Mouse (Mus musculus) ES-Bruce4 (cell line): Measurements from ENCODE around the gene Mipep. TPM values are rescaled to one million over a fixed set of nuclear protein-coding genes. Genes with fewer than 3 reads are reported as not detected.

ENCODE experiments used
- H3K27ac ChIP-seq: 2 replicates; pipeline ENCODE4 v1.5.1; 2012; ENCODE audit warnings: low read length, inconsistent platforms; ENCODE audit not compliant: insufficient read depth
- H3K27me3 ChIP-seq: 2 replicates; pipeline ENCODE4 v1.6.1; 2012; ENCODE audit warnings: mild to moderate bottlenecking, low read length, inconsistent platforms; ENCODE audit not compliant: control insufficient read depth, poor library complexity, insufficient read depth, severe bottlenecking
- H3K36me3 ChIP-seq: 2 replicates; pipeline ENCODE4 v1.6.1; 2012; ENCODE audit warnings: inconsistent platforms, mild to moderate bottlenecking, low read length, moderate library complexity; ENCODE audit not compliant: control insufficient read depth, poor library complexity, insufficient read depth, severe bottlenecking
- H3K4me1 ChIP-seq: one replicate; pipeline ENCODE4 v1.8.1; 2011; ENCODE audit warnings: low read length; ENCODE audit not compliant: control insufficient read depth, insufficient read depth
- H3K4me3 ChIP-seq: 2 replicates; pipeline ENCODE4 v1.5.1; 2011; ENCODE audit warnings: low read depth, mild to moderate bottlenecking, low read length
- H3K9ac ChIP-seq: 2 replicates; pipeline ENCODE4 v1.6.1; 2012; ENCODE audit warnings: low read depth, mild to moderate bottlenecking, inconsistent platforms; ENCODE audit not compliant: poor library complexity, severe bottlenecking
- H3K9me3 ChIP-seq: replicated peaks from 2 replicates; pipeline ENCODE4 v1.6.1; 2012; ENCODE audit warnings: mild to moderate bottlenecking, low read length, inconsistent platforms; ENCODE audit not compliant: control insufficient read depth, poor library complexity, insufficient read depth, severe bottlenecking
- CTCF ChIP-seq: IDR thresholded peaks from one replicate; pipeline ENCODE4 v1.8.1; 2011; ENCODE audit warnings: low read depth, low read length
- EP300 ChIP-seq: IDR thresholded peaks from 2 replicates; pipeline ENCODE4 v1.6.1; 2011; ENCODE audit warnings: low read depth, low read length; ENCODE audit not compliant: insufficient read depth
- POLR2A ChIP-seq: IDR thresholded peaks from one replicate; pipeline ENCODE4 v1.8.1; 2011; ENCODE audit warnings: low read length; ENCODE audit not compliant: insufficient read depth
- polyA plus RNA-seq: library from polyadenylated mRNA; stranded (reverse); fragments of >200 nt; gene quantifications from 2 replicates; pipeline ENCODE4 v1.2.4, GENCODE M21; 2011; ENCODE audit warnings: low read depth; ENCODE audit not compliant: missing spikeins, insufficient read depth, insufficient read length

Mipep gene
- polyA plus RNA-seq, 1 experiment: 25.9 TPM

GRCm38 (mm10) chr14:60809881-60810280 lies 25.5 kb downstream of the Mipep start:
- TF ChIP-seq EP300: no peak
- no peak for TF ChIP-seq CTCF
- no peak for TF ChIP-seq POLR2A
- no peaks in the 10 kb centered on the region for H3K36me3 ChIP-seq
- H3K27me3 ChIP-seq: no peaks in the 10 kb centered on the region
- H3K9ac ChIP-seq: no peak overlapping the region
- no peak overlapping the region for H3K4me3 ChIP-seq
- no peaks in the 10 kb centered on the region for H3K9me3 ChIP-seq
- no peak overlapping the region for H3K27ac ChIP-seq
- H3K4me1 ChIP-seq: no peaks in the 10 kb centered on the region

GRCm38 (mm10) chr14:60811547-60811946 lies 27.2 kb downstream of the Mipep start:
- Histone ChIP-seq H3K27ac (no peak overlapping the region), H3K36me3 (no peaks in the 10 kb centered on the region)

GRCm38 (mm10) chr14:60815098-60815497 lies 30.7 kb downstream of the Mipep start:
- H3K36me3 ChIP-seq: no peaks in the 10 kb centered on the region
- H3K27ac ChIP-seq: no peak overlapping the region
- H3K4me1 ChIP-seq: no peaks in the 10 kb centered on the region
- no peak overlapping the region for H3K9ac ChIP-seq
- H3K9me3 ChIP-seq: no peaks in the 10 kb centered on the region
- H3K27me3 ChIP-seq: no peaks in the 10 kb centered on the region
- H3K4me3 ChIP-seq: no peak overlapping the region
- TF ChIP-seq CTCF (no peak), POLR2A (no peak), EP300 (no peak)

More at GRCm38 (mm10) chr14:60811547-60811946, 27.2 kb downstream of the Mipep start:
- Histone ChIP-seq H3K9me3 (no peaks in the 10 kb centered on the region), H3K4me3 (no peak overlapping the region), H3K27me3 (no peaks in the 10 kb centered on the region), H3K9ac (no peak overlapping the region), H3K4me1 (no peaks in the 10 kb centered on the region)
- no peak for TF ChIP-seq POLR2A
- no peak for TF ChIP-seq EP300
- TF ChIP-seq CTCF: no peak

GRCm38 (mm10) chr14:60818045-60818444 lies 33.7 kb downstream of the Mipep start:
- no peak overlapping the region for H3K27ac ChIP-seq
- no peak for TF ChIP-seq EP300
- TF ChIP-seq POLR2A: no peak
- no peak for TF ChIP-seq CTCF
- H3K27me3 ChIP-seq: no peaks in the 10 kb centered on the region
- H3K36me3 ChIP-seq: no peaks in the 10 kb centered on the region
- H3K9me3 ChIP-seq: no peaks in the 10 kb centered on the region
- no peaks in the 10 kb centered on the region for H3K4me1 ChIP-seq
- H3K9ac ChIP-seq: no peak overlapping the region
- H3K4me3 ChIP-seq: no peak overlapping the region

GRCm38 (mm10) chr14:60830096-60830495 lies 45.7 kb downstream of the Mipep start:
- Histone ChIP-seq H3K27ac (no peak overlapping the region), H3K27me3 (no peaks in the 10 kb centered on the region), H3K36me3 (peaks cover 12% of the 10 kb centered on the region), H3K9me3 (peaks cover 4% of the 10 kb centered on the region; the same call in 1 of the 2 replicates), H3K4me1 (no peaks in the 10 kb centered on the region), H3K9ac (no peak overlapping the region), H3K4me3 (no peak overlapping the region)
- TF ChIP-seq CTCF (no peak), EP300 (no peak), POLR2A (no peak)

- Histone ChIP-seq H3K27me3 (no peaks in the 10 kb centered on the region), H3K27ac (0 out of 2 replicates have a peak overlapping the region, but pooled peaks have one; percentile 38)
Observed at GRCm38 (mm10) chr14:60836709-60837108, 52.3 kb downstream of the Mipep start.

More at GRCm38 (mm10) chr14:60836709-60837108, 52.3 kb downstream of the Mipep start:
- H3K4me1 ChIP-seq: peaks cover 4% of the 10 kb centered on the region
- TF ChIP-seq CTCF: no peak
- TF ChIP-seq EP300: peak; percentile 80
- no peak overlapping the region for H3K4me3 ChIP-seq
- no peak overlapping the region for H3K9ac ChIP-seq
- H3K9me3 ChIP-seq: peaks cover 3% of the 10 kb centered on the region; the same call in 1 of the 2 replicates
- H3K36me3 ChIP-seq: peaks cover 7% of the 10 kb centered on the region
